Mouse (Mus musculus): ENCODE data around the gene P2rx5.

P2rx5 gene

GRCm38 (mm10) chr11:73159957-73160810, at the start of gene P2rx5:
P2rx5 (plus strand) TSS chr11:73160421.
- peak; percentile 58 to 71 for DNase-seq (ENCODE audit: inconsistent age in 2 of 2, low spot score in 1 of 2)

GRCm38 (mm10) chr11:73111414-73111813, 48.8 kb upstream of the P2rx5 start:
- DNase-seq (ENCODE audit: inconsistent age in 2 of 2, low spot score in 1 of 2), result no peak

- no peak for DNase-seq (ENCODE audit: inconsistent age in 2 of 2, low spot score in 1 of 2)
Measured at GRCm38 (mm10) chr11:73126495-73126894, 33.7 kb upstream of the P2rx5 start.

GRCm38 (mm10) chr11:73131020-73131419, 29.2 kb upstream of the P2rx5 start:
- peak in 1 of 2 experiments; percentile 46 for DNase-seq (ENCODE audit: inconsistent age in 2 of 2, low spot score in 1 of 2)

GRCm38 (mm10) chr11:73132999-73133398, 27.2 kb upstream of the P2rx5 start:
- no peak for DNase-seq (ENCODE audit: inconsistent age in 2 of 2, low spot score in 1 of 2)

GRCm38 (mm10) chr11:73134222-73134621, 26.0 kb upstream of the P2rx5 start:
- no peak for DNase-seq (ENCODE audit: inconsistent age in 2 of 2, low spot score in 1 of 2)

GRCm38 (mm10) chr11:73136587-73136986, 23.6 kb upstream of the P2rx5 start:
- no peak for DNase-seq (ENCODE audit: inconsistent age in 2 of 2, low spot score in 1 of 2)

GRCm38 (mm10) chr11:73137116-73137515, 23.1 kb upstream of the P2rx5 start:
- DNase-seq (ENCODE audit: inconsistent age in 2 of 2, low spot score in 1 of 2), result peak in 1 of 2 experiments; percentile 27

- peak; percentile 90 to 96 for DNase-seq (ENCODE audit: inconsistent age in 2 of 2, low spot score in 1 of 2)
Measured at GRCm38 (mm10) chr11:73137591-73138501, 22.4 kb upstream of the P2rx5 start, which contains the start of gene Haspin. Haspin (minus strand) TSS chr11:73138294.

- DNase-seq (ENCODE audit: inconsistent age in 2 of 2, low spot score in 1 of 2), result peak in 1 of 2 experiments; percentile 59
Measured at GRCm38 (mm10) chr11:73144261-73144681, 15.9 kb upstream of the P2rx5 start.

GRCm38 (mm10) chr11:73146026-73146974, 13.9 kb upstream of the P2rx5 start:
- peak in 1 of 2 experiments; percentile 38 for DNase-seq (ENCODE audit: inconsistent age in 2 of 2, low spot score in 1 of 2)

- no peak for DNase-seq (ENCODE audit: inconsistent age in 2 of 2, low spot score in 1 of 2)
Measured at GRCm38 (mm10) chr11:73146975-73147365, 13.3 kb upstream of the P2rx5 start.

GRCm38 (mm10) chr11:73148209-73148608, 12.0 kb upstream of the P2rx5 start:
- peak; percentile 38 to 80 for DNase-seq (ENCODE audit: inconsistent age in 2 of 2, low spot score in 1 of 2)

- DNase-seq (ENCODE audit: inconsistent age in 2 of 2, low spot score in 1 of 2), result no peak
Measured at GRCm38 (mm10) chr11:73155071-73155470, 5.2 kb upstream of the P2rx5 start.

GRCm38 (mm10) chr11:73160811-73161200, 585 bp downstream of the P2rx5 start:
- peak; percentile 61 to 72 for DNase-seq (ENCODE audit: inconsistent age in 2 of 2, low spot score in 1 of 2)

- no peak for DNase-seq (ENCODE audit: inconsistent age in 2 of 2, low spot score in 1 of 2)
Measured at GRCm38 (mm10) chr11:73161616-73162015, 1.4 kb downstream of the P2rx5 start.

- no peak for DNase-seq (ENCODE audit: inconsistent age in 2 of 2, low spot score in 1 of 2)
Measured at GRCm38 (mm10) chr11:73162284-73162683, 2.1 kb downstream of the P2rx5 start.

- no peak for DNase-seq (ENCODE audit: inconsistent age in 2 of 2, low spot score in 1 of 2)
Measured at GRCm38 (mm10) chr11:73168071-73168470, 7.8 kb downstream of the P2rx5 start.

- no peak for DNase-seq (ENCODE audit: inconsistent age in 2 of 2, low spot score in 1 of 2)
Measured at GRCm38 (mm10) chr11:73168576-73168975, 8.4 kb downstream of the P2rx5 start.

- peak; percentile 40 to 81 for DNase-seq (ENCODE audit: inconsistent age in 2 of 2, low spot score in 1 of 2)
Measured at GRCm38 (mm10) chr11:73169231-73169630, 9.0 kb downstream of the P2rx5 start.
